Comparison of ENCODE assay signal across 17 mouse cellular contexts in genomic region chr1:71909508-71910124, GRCm38 (mm10).
DNase-seq lines count a peak whose midpoint lies in the region; ATAC-seq and TF ChIP-seq lines count a peak whose summit lies in the region.
"Had no signal": no experiment of that assay in that cellular context is flagged by ENCODE, and none has a peak within 500 bp of the region (broad histone marks: within the 10 kb centered on the region; RNA-seq: fewer than 3 reads in every experiment).

No protein-coding gene starts in this region.

- DNase-seq in heart, postnatal 4 days: no peak
- peak; percentile 22 for DNase-seq in lung, postnatal 10 days
- DNase-seq in lung, adult 2 months: no peak
- DNase-seq in layer of hippocampus, adult 8-10 months (ENCODE audit: low spot score in 2 of 2): no peak
- no peak for DNase-seq in urinary bladder, adult 18-20 months (ENCODE audit: low spot score in 2 of 2)
- DNase-seq: cerebellum, adult 8-10 months; heart, postnatal 36 days; thymus, postnatal 25 days had no signal

- no peaks in the 10 kb centered on the region for H3K9me3 ChIP-seq in heart, embryonic 16.5 days (replicated peaks; ENCODE audit: control insufficient read depth, low read length)
- no peaks in the 10 kb centered on the region for H3K9me3 ChIP-seq in embryonic facial prominence, embryonic 13.5 days
- H3K9me3 ChIP-seq: G1E; heart, embryonic 12.5 days; hindbrain, embryonic 15.5 days; liver, embryonic 15.5 days; midbrain, embryonic 13.5 days had no signal

- TF ChIP-seq CTCF in lung, adult 2 months (IDR thresholded peaks at IDR 0.05; ENCODE audit: insufficient read depth, low read length): no peak

- 60% methylated on average over 11 of the region's 11 CpGs for WGBS in heart, embryonic 16.5 days
- WGBS in lung, adult 2 months: 70% methylated on average over 11 of the region's 11 CpGs
- WGBS in embryonic facial prominence, embryonic 13.5 days: 38% methylated on average over 11 of the region's 11 CpGs

- ATAC-seq in heart, embryonic 16.5 days (replicated peaks; ENCODE audit: extremely low read depth, insufficient read depth, low FRiP score): no peak
- ATAC-seq in embryonic facial prominence, embryonic 13.5 days (ENCODE audit: insufficient number of reproducible peaks, insufficient read depth, low FRiP score, low TSS enrichment, low read depth): no peak
- ATAC-seq: intestine, embryonic 16.5 days; midbrain, embryonic 13.5 days had no signal

- no peak overlapping the region for H3K4me3 ChIP-seq in heart, embryonic 16.5 days (ENCODE audit: low read length)
- H3K4me3 ChIP-seq in lung, adult 2 months (replicated peaks; ENCODE audit: extremely low read depth, low read depth, low read length): no peak overlapping the region
- H3K4me3 ChIP-seq in embryonic facial prominence, embryonic 13.5 days: no peak overlapping the region
- H3K4me3 ChIP-seq: heart, embryonic 12.5 days; hindbrain, embryonic 15.5 days; limb, embryonic 13.5 days; liver, embryonic 15.5 days; midbrain, embryonic 13.5 days had no signal

- 0 out of 2 replicates have a peak overlapping the region, but pooled peaks have one; percentile 16 for H3K27ac ChIP-seq in heart, embryonic 16.5 days (ENCODE audit: low read length)
- peak overlapping the region; percentile 77 for H3K27ac ChIP-seq in embryonic facial prominence, embryonic 13.5 days
- H3K27ac ChIP-seq: hindbrain, embryonic 15.5 days; limb, embryonic 13.5 days; liver, embryonic 15.5 days; midbrain, embryonic 13.5 days had no signal

- H3K4me1 ChIP-seq in heart, embryonic 16.5 days (ENCODE audit: control insufficient read depth, insufficient read depth, low read length): no peaks in the 10 kb centered on the region
- H3K4me1 ChIP-seq in lung, adult 2 months (ENCODE audit: control insufficient read depth, insufficient read depth, low read length): no peaks in the 10 kb centered on the region; the same call in 1 of the 2 replicates
- peaks cover 5% of the 10 kb centered on the region; the same call in 1 of the 2 replicates for H3K4me1 ChIP-seq in embryonic facial prominence, embryonic 13.5 days
- H3K4me1 ChIP-seq: heart, embryonic 12.5 days; hindbrain, embryonic 15.5 days had no signal

- no peak for TF ChIP-seq POLR2A in lung, adult 2 months (IDR thresholded peaks at IDR 0.05; ENCODE audit: borderline replicate concordance, extremely low read depth, low read depth, low read length)

- H3K9ac ChIP-seq in heart, embryonic 16.5 days (ENCODE audit: low read length): no peak overlapping the region
- no peak overlapping the region for H3K9ac ChIP-seq in embryonic facial prominence, embryonic 13.5 days
- H3K9ac ChIP-seq: heart, embryonic 12.5 days; hindbrain, embryonic 15.5 days; limb, embryonic 13.5 days; liver, embryonic 15.5 days; midbrain, embryonic 13.5 days had no signal

- no peaks in the 10 kb centered on the region for H3K27me3 ChIP-seq in heart, embryonic 16.5 days (ENCODE audit: control insufficient read depth, insufficient read depth, low read length)
- no peaks in the 10 kb centered on the region for H3K27me3 ChIP-seq in embryonic facial prominence, embryonic 13.5 days
- H3K27me3 ChIP-seq: heart, embryonic 12.5 days; hindbrain, embryonic 15.5 days; limb, embryonic 13.5 days; liver, embryonic 15.5 days; midbrain, embryonic 13.5 days had no signal

- no peaks in the 10 kb centered on the region for H3K36me3 ChIP-seq in heart, embryonic 16.5 days (ENCODE audit: control insufficient read depth, insufficient read depth)
- H3K36me3 ChIP-seq in embryonic facial prominence, embryonic 13.5 days: no peaks in the 10 kb centered on the region
- H3K36me3 ChIP-seq: G1E; heart, embryonic 12.5 days; hindbrain, embryonic 15.5 days; limb, embryonic 13.5 days; liver, embryonic 15.5 days; midbrain, embryonic 13.5 days had no signal

- H3K4me2 ChIP-seq in heart, embryonic 16.5 days (ENCODE audit: low read depth, low read length): no peak overlapping the region
- H3K4me2 ChIP-seq in embryonic facial prominence, embryonic 13.5 days: no peak overlapping the region
- H3K4me2 ChIP-seq: heart, embryonic 12.5 days; hindbrain, embryonic 15.5 days; limb, embryonic 13.5 days; liver, embryonic 15.5 days; midbrain, embryonic 13.5 days had no signal
